Mouse (Mus musculus): Measurements from ENCODE around the gene Plxnb2.

DNA sequence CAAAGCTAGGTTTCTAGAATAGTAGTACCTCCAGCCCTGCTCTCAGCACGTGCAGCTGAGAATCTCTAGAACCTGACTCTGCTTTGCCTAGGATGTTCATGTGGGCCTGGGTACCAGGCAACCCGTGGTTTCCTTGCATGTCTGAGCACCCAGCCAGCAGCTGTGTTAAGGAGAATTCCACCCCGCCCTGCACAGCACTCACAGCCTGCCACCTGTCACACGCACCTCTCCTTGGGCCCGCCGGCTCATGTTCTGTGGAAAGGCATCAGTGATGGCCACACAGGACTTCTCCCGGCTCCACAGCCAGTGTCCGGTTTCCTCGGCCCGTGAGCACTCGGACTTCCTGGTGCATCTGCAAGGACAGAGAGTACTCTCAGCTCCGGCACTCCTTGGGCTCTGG, 15.1 kb downstream of the Plxnb2 start:
- TF ChIP-seq CTCF (IDR thresholded peaks at IDR 0.05; ENCODE audit: insufficient read depth, low read length) (no peak), POLR2A (IDR thresholded peaks at IDR 0.05; ENCODE audit: borderline replicate concordance, extremely low read depth, low read depth, low read length) (no peak)

All from lung, adult 2 months (tissue).